Mouse (Mus musculus) heart, postnatal 0 days (tissue): ENCODE results near the gene Med10. TPM values are rescaled to one million over a fixed set of nuclear protein-coding genes. Genes with fewer than 3 reads are reported as not detected.

ENCODE experiments used
- ATAC-seq: fragments of 200-750 bp; cut with Nextera tagmentation; 2 replicates; pipeline ENCODE4 v1.8.0; 2017; ENCODE audit warnings: low read depth, moderate number of reproducible peaks, moderate library complexity; ENCODE audit not compliant: insufficient read depth
- DNase-seq: peaks from one replicate; pipeline ENCODE4 v3.0.0-alpha.2; 2016; ENCODE audit warnings: low spot score
- H3K27ac ChIP-seq: fragments of 300-500 bp; sonication (generic); 2 replicates; pipeline ENCODE4 v1.5.1; 2014; ENCODE audit warnings: low read depth, mild to moderate bottlenecking
- H3K27me3 ChIP-seq: fragments of 300-500 bp; sonication (generic); 2 replicates; pipeline ENCODE4 v1.6.1; 2014; ENCODE audit warnings: low read length, mixed read lengths; ENCODE audit not compliant: control insufficient read depth, insufficient read depth
- H3K36me3 ChIP-seq: fragments of 300-500 bp; sonication (generic); replicated peaks from 2 replicates; pipeline ENCODE4 v1.6.1; 2014; ENCODE audit warnings: low read length, mixed read lengths; ENCODE audit not compliant: control insufficient read depth, insufficient read depth
- H3K4me1 ChIP-seq: fragments of 300-500 bp; sonication (generic); 2 replicates; pipeline ENCODE4 v1.6.1; 2014; ENCODE audit warnings: antibody characterized with exemption; ENCODE audit not compliant: control insufficient read depth, insufficient read depth
- H3K4me2 ChIP-seq: fragments of 300-500 bp; sonication (generic); 2 replicates; pipeline ENCODE4 v1.6.1; 2014; ENCODE audit warnings: low read depth, mild to moderate bottlenecking, low read length, moderate library complexity
- H3K4me3 ChIP-seq: fragments of 300-500 bp; sonication (generic); 2 replicates; pipeline ENCODE4 v1.5.1; 2014; ENCODE audit warnings: low read depth, low read length
- H3K9ac ChIP-seq: fragments of 300-500 bp; sonication (generic); replicated peaks from 2 replicates; pipeline ENCODE4 v1.6.1; 2014; ENCODE audit warnings: low read depth, low read length, mixed read lengths
- H3K9me3 ChIP-seq: fragments of 300-500 bp; sonication (generic); replicated peaks from 2 replicates; pipeline ENCODE4 v1.6.1; 2016; ENCODE audit warnings: low read length; ENCODE audit not compliant: control insufficient read depth
- CTCF ChIP-seq: IDR thresholded peaks from 2 replicates; pipeline ENCODE4 v1.5.1; 2016; ENCODE audit warnings: antibody characterized with exemption, control low read depth, low read depth
- EP300 ChIP-seq: IDR thresholded peaks from 2 replicates; pipeline ENCODE4 v1.6.1; 2016; ENCODE audit warnings: antibody characterized with exemption, low read depth
- WGBS: fragments of 180-500 bp; shearing (Covaris S2); extraction: QIAGEN DNeasy Blood & Tissue Kit; methylation state at CpG from one replicate; pipeline ENCODE4 v1.1.7; 2014; 5-methylcytosine and 5-hydroxymethylcytosine counted together
- polyA plus RNA-seq: library from polyadenylated mRNA; unstranded; fragments of >200 nt; fragmentation: Nextera tagmentation; extraction: Ambion mirVana; gene quantifications from 2 replicates; pipeline ENCODE4 v1.2.1, GENCODE M21; 2015
- total RNA-seq: library from RNA; depleted of rRNA; stranded (reverse); fragments of >200 nt; gene quantifications from 2 replicates; pipeline ENCODE4 v1.2.3, GENCODE M21; 2014; ENCODE audit warnings: low replicate concordance

Gene Med10
- total and polyA plus RNA-seq, 2 experiments from 2014 or later: 60.2 to 101 TPM

- H3K36me3 ChIP-seq: peaks cover 40% of the 10 kb centered on the region
- no peak overlapping the region for H3K9ac ChIP-seq
- no peak for TF ChIP-seq CTCF
- TF ChIP-seq EP300: no peak
- H3K9me3 ChIP-seq: no peaks in the 10 kb centered on the region
- H3K27me3 ChIP-seq: no peaks in the 10 kb centered on the region
- no peak overlapping the region for H3K4me2 ChIP-seq
- WGBS: 70% methylated on average over 4 of the region's 4 CpGs
- no peak overlapping the region for H3K4me3 ChIP-seq
- no peaks in the 10 kb centered on the region for H3K4me1 ChIP-seq
- DNase-seq (no peak), ATAC-seq (no peak)
- H3K27ac ChIP-seq: no peak overlapping the region
These were observed 16.1 kb downstream of the Med10 start for GRCm38 (mm10) chr13:69818306-69818705.

GRCm38 (mm10) chr13:69821169-69821822 is 19.1 kb downstream of the Med10 start:
- no peak overlapping the region for H3K27ac ChIP-seq
- WGBS: 62% methylated on average over 3 of the region's 3 CpGs
- peaks cover 12% of the 10 kb centered on the region for H3K36me3 ChIP-seq
- H3K27me3 ChIP-seq: no peaks in the 10 kb centered on the region
- H3K4me2 ChIP-seq: no peak overlapping the region
- H3K4me1 ChIP-seq: no peaks in the 10 kb centered on the region
- DNase-seq (no peak), ATAC-seq (no peak)
- TF ChIP-seq CTCF (no peak), EP300 (no peak)
- no peaks in the 10 kb centered on the region for H3K9me3 ChIP-seq
- H3K4me3 ChIP-seq: no peak overlapping the region
- no peak overlapping the region for H3K9ac ChIP-seq

- 0 out of 2 replicates have a peak, but pooled peaks have one; percentile 40 for ATAC-seq
- 52% methylated on average over 19 of the region's 19 CpGs for WGBS
- H3K9ac ChIP-seq: no peak overlapping the region
- peak; percentile 10 for DNase-seq
- H3K4me3 ChIP-seq: no peak overlapping the region
- peak overlapping the region; percentile 22; the same call in 1 of the 2 replicates for H3K4me2 ChIP-seq
- H3K27ac ChIP-seq: no peak overlapping the region
- H3K9me3 ChIP-seq: no peaks in the 10 kb centered on the region
- H3K4me1 ChIP-seq: no peaks in the 10 kb centered on the region
- no peaks in the 10 kb centered on the region for H3K27me3 ChIP-seq
- TF ChIP-seq EP300 (no peak), CTCF (no peak)
- no peaks in the 10 kb centered on the region for H3K36me3 ChIP-seq
These were observed 21.9 kb downstream of the Med10 start for GRCm38 (mm10) chr13:69823920-69824637.

- Histone ChIP-seq H3K4me1 (no peaks in the 10 kb centered on the region), H3K9ac (no peak overlapping the region), H3K27ac (no peak overlapping the region), H3K4me3 (no peak overlapping the region), H3K36me3 (no peaks in the 10 kb centered on the region), H3K9me3 (no peaks in the 10 kb centered on the region), H3K27me3 (no peaks in the 10 kb centered on the region), H3K4me2 (no peak overlapping the region)
- no peak for TF ChIP-seq CTCF
- no peak for TF ChIP-seq EP300
- ATAC-seq: no peak
- 31% methylated on average over 8 of the region's 8 CpGs for WGBS
- no peak for DNase-seq
These were observed 23.4 kb downstream of the Med10 start for GRCm38 (mm10) chr13:69825396-69826095.

GRCm38 (mm10) chr13:69830606-69831005 is 28.4 kb downstream of the Med10 start:
- Histone ChIP-seq H3K27me3 (no peaks in the 10 kb centered on the region), H3K4me1 (no peaks in the 10 kb centered on the region), H3K27ac (no peak overlapping the region), H3K4me2 (no peak overlapping the region), H3K9me3 (no peaks in the 10 kb centered on the region), H3K9ac (no peak overlapping the region), H3K36me3 (no peaks in the 10 kb centered on the region), H3K4me3 (no peak overlapping the region)
- WGBS: 76% methylated on average over 8 of the region's 8 CpGs
- TF ChIP-seq CTCF: no peak
- no peak for TF ChIP-seq EP300
- DNase-seq: no peak
- ATAC-seq: no peak
